Mouse (Mus musculus) lung, adult 2 months (tissue): ENCODE measurements around the gene Ccnj. TPM values are rescaled to one million over a fixed set of nuclear protein-coding genes. Genes with fewer than 3 reads are reported as not detected.
A peak's percentile ranks its signal among the peaks of the same experiment; 100 is the strongest.

Experiments used
- DNase-seq: peaks from one replicate; pipeline ENCODE4 v3.0.0; 2022
- H3K4me1 ChIP-seq: fragments of 200-500 bp; 2 replicates; pipeline ENCODE4 v1.6.1; 2011; ENCODE audit warnings: low read length; ENCODE audit not compliant: control insufficient read depth, insufficient read depth
- H3K4me3 ChIP-seq: fragments of 200-500 bp; replicated peaks from 2 replicates; pipeline ENCODE3; 2011; ENCODE audit warnings: low read depth, mild to moderate bottlenecking, control low read depth, low read length; ENCODE audit errors: extremely low read depth
- CTCF ChIP-seq: fragments of 200-500 bp; IDR thresholded peaks from 2 replicates; pipeline ENCODE4 v1.5.1; 2011; ENCODE audit warnings: mild to moderate bottlenecking, low read length, control low read depth; ENCODE audit not compliant: insufficient read depth
- POLR2A ChIP-seq: fragments of 200-500 bp; IDR thresholded peaks from 2 replicates; pipeline ENCODE4 v1.6.1; 2011; ENCODE audit warnings: low read depth, mild to moderate bottlenecking, control low read depth, low read length, borderline replicate concordance; ENCODE audit errors: extremely low read depth
- WGBS: fragments of 180-500 bp; shearing (Covaris S2); methylation state at CpG from one replicate; pipeline ENCODE4 v1.1.7; 2018; 5-methylcytosine and 5-hydroxymethylcytosine counted together
- polyA plus RNA-seq: library from polyadenylated mRNA; depleted of rRNA; stranded (reverse); fragments of >200 nt; gene quantifications from 2 replicates; pipeline ENCODE4 v1.2.3, GENCODE M21; 2012

Gene Ccnj
- polyA plus RNA-seq, 1 experiment, result 13.6 TPM

DNA sequence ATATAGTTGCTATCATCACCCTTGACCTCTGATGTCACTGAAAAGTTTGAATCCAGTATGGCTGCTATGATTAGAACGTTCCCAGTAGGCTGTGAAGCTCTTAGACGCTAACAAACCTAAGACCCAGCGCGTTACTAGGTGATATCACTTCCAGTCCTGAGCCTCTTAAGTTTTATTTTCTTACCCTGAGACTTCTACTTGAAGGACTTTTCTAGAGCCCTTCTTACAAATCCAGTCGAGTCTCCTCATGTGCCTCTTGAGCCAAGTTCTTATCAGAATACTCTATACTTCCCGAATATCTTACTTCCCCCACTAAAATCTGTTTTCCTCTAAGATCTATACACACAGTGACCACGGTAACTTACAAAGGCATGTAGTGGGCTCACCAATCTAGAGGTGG lies 7.1 kb downstream of the Ccnj start:
- 71% methylated on average over 7 of the region's 7 CpGs for WGBS
- DNase-seq, result peak; percentile 31
- Histone ChIP-seq H3K4me3 (no peak overlapping the region), H3K4me1 (peaks cover 14% of the 10 kb centered on the region)
- TF ChIP-seq POLR2A (no peak), CTCF (no peak)

DNA sequence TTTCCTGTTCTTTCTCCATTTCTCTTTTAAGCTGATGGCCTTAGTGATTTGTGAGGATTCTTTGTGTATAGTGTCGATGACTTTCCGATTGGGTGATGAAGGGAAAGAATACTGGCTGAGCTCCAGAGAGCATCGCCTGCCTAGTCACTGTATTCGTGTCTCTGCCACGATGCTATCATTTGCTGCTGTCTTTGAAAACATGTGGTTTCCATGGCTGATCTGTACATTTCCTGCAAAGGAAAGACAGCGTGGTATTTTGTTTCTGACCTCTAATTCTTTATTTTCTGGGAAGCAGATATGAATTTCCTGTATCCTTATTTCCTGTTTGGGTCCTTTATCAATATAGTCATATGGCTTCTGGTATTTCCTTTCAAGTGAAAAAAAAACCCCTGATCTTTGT lies 9.2 kb downstream of the Ccnj start:
- TF ChIP-seq POLR2A (no peak), CTCF (no peak)
- H3K4me3 ChIP-seq, result no peak overlapping the region
- H3K4me1 ChIP-seq, result peaks cover 14% of the 10 kb centered on the region
- DNase-seq, result no peak
- 43% methylated on average over 6 of the region's 6 CpGs for WGBS

DNA sequence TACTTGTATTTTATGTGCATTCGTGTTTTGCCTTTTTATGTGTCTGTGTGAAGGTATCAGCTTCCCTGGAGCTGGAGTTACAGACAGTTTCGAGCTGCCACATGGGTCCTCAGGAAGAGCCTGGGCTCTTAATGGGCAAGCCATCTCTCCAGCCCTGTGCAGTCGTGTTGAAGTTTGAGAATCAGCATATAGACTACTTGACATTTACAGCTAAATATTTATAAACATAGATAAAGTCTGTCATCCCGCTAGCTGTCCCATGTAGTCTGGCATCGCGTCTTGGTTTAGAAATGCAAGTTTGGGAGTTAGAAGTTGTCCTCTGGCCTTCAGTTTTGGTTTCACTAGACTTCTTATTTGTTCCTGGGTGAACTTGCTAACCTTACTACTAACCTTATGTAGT lies 10.0 kb downstream of the Ccnj start:
- TF ChIP-seq CTCF, result no peak
- Histone ChIP-seq H3K4me3 (no peak overlapping the region), H3K4me1 (peaks cover 14% of the 10 kb centered on the region)
- DNase-seq, result no peak
- WGBS, result 56% methylated on average over 6 of the region's 6 CpGs

DNA sequence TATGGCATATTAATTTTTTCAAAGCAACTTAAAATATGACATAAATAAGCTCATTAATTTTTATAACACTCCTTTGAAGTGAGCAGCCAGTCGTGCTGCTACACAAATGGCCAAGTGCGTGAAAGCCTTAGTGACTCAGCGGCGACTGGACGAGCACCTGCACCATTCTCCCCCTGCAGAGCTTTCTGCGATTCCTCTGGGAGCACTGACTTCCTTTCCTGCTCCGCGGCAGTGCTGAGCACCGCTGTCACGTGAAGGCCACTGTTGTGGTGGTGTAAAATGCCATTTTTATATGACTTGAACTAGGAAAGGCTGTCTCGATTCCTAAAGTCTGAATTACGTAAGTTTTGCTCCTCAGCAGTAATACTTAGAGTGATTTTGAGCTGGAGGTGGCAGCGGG lies 10.5 kb downstream of the Ccnj start:
- no peak for DNase-seq
- no peak overlapping the region for H3K4me3 ChIP-seq
- peaks cover 14% of the 10 kb centered on the region for H3K4me1 ChIP-seq
- no peak for TF ChIP-seq POLR2A
- no peak for TF ChIP-seq CTCF
- WGBS, result 79% methylated on average over 13 of the region's 13 CpGs

DNA sequence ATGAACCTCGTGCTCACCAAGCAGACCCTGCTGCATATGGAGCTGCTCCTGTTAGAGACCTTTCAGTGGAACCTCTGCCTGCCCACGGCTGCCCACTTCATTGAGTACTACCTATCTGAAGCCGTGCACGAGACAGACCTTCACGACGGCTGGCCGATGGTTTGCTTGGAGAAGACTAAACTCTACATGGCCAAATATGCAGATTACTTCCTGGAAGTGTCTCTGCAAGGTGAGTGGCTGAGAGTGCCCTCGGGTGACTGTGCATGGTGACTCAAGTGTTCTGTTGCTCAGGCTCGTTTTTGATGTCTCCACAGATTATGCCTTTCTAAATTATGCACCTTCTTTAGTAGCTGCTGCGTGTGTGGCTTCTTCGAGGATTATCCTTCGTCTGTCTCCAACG lies 13.7 kb downstream of the Ccnj start:
- peaks cover 10% of the 10 kb centered on the region for H3K4me1 ChIP-seq
- H3K4me3 ChIP-seq, result no peak overlapping the region
- 82% methylated on average over 13 of the region's 13 CpGs for WGBS
- TF ChIP-seq CTCF (no peak), POLR2A (no peak)
- no peak for DNase-seq

DNA sequence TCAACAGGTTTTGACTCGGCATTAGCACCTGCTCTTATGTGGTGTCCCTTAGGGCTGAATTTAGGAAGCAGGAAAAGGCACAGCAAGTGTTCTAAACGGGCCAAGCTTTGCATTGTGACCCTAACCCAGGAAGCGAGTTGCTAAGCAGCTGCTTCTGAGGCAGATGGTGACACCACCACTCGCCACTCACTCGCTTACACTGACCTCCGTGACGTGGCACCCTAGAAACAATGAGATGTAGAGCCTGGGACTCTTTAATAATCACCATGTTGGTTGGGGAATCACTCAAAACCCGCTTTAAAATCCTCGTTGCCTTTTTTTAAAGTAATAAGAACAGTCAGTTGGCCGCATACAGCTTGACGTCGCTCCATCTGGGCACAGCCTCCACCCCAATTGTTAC lies 18.3 kb downstream of the Ccnj start:
- TF ChIP-seq CTCF (no peak), POLR2A (no peak)
- no peak overlapping the region for H3K4me3 ChIP-seq
- H3K4me1 ChIP-seq, result no peaks in the 10 kb centered on the region
- no peak for DNase-seq
- WGBS, result 83% methylated on average over 12 of the region's 12 CpGs

DNA sequence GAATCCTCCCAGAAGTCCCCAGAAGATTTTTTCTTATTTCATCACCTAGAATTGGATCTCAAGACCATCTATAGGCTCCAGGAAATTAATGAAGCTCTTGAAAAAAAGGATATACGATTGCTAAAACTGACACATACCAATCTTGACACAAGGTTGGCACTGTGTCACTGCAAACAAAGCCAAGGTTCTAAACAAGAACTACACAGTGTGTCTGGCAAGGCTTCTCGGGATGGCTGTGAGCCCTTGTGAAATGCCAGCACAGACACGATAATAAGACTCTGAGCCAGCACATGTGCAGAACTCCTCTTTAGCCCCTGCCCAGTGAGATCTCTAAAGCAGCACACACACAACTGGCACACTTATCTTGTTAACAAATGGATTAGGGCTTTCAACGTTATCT lies 28.5 kb downstream of the Ccnj start:
- no peak for TF ChIP-seq POLR2A
- H3K4me1 ChIP-seq, result peaks cover 3% of the 10 kb centered on the region; the same call in 1 of the 2 replicates
- WGBS, result 16% methylated on average over 4 of the region's 4 CpGs
- H3K4me3 ChIP-seq, result no peak overlapping the region
- no peak for DNase-seq

DNA sequence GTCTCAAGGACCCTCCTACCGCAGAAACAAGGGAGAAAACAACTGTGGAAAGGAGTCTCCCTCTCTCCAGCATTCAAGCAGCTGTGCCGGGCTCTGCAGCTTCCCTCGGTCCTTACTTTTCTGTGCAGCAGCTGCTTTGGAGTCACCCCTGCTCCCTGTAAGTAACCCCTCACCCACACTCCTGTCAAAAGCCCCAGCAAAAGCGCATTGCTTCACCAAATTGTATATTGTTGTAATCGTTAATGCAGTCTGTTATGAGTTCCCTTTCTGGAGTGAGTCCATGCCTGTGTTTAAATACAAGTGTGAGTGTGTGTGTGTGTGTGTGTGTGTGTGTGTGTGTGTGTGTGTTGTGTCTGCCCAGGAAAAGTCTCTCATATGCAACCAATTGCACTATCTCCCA lies 37.2 kb downstream of the Ccnj start:
- DNase-seq, result no peak
- whole genome bisulfite sequencing, result 25% methylated on average over 5 of the region's 5 CpGs
- Histone ChIP-seq H3K4me3 (no peak overlapping the region), H3K4me1 (no peaks in the 10 kb centered on the region)
- TF ChIP-seq CTCF (no peak), POLR2A (no peak)

DNA sequence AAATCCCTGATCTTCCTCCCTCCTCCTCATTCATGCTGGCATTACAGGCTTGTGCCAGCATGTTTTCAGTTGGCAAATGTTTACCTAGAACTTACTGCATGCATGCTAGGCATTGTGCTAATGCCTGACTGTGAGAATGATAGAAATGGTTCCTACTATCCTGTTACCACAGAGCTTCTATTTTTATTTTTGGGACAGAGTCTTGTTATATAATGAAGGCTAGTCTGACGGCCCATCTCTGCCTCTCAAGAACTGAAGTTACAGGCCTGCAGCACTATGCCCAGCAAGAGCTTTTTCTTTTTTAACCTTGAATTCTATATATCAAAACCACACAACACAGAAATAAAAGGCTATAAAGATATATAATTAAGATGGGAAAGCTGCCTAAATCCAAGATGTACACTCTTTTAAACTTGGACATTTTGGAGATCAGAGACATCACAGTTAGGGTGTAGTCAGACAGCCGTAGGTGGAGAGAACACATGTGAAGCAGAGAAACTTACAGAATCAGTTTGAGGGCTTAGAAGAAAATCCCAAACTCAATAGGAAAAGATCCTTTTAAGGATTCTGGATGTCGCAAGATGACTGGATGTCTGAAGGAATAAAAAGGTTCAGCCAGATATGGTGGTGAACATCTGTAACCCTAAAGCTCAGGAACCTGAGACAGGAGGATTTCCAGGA lies 38.5 kb downstream of the Ccnj start:
- WGBS, result 87% methylated on average over 3 of the region's 3 CpGs

DNA sequence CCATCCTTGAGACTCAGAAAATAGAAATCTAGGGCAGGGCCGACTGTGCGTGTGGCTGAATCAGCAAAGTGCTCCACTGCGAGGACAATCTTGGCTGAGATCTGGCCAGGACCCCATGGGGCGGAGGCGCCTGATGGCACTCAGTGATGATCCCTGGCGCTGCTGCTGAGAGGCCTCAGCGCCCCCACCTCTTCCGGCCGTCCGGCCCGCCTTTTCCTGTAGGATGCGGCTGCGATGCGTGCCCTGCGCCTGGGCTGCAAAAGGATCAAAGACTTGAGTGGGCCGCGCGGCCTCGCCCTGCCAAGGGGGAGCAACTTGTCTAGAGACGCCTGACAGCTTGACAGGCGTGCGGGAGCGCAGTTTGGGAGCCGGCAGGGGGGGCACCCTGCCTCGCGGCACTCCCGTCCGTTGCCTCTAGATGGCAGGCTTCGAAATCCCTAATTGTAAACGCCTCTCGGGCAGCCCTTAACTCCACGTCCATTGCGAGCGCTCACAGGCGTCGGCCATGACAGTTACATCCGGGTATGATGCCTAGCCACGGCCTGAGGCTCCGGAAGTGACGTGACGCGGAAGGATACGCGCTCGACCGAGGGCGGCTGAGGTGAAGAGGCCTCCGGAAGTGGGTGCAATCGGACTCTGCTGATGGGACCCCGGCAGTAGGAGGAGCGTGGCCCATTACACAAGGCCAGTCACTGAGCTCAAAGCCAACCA lies 42.0 kb downstream of the Ccnj start:
- DNase-seq, result peak; percentile 84
- 6% methylated on average over 51 of the region's 51 CpGs for WGBS
- Histone ChIP-seq H3K4me1 (no peaks in the 10 kb centered on the region), H3K4me3 (peak overlapping the region; percentile 43)
- peak; percentile 78; the same call in 1 of the 2 replicates for TF ChIP-seq POLR2A
- peak; percentile 29; the same call in 1 of the 2 replicates for TF ChIP-seq CTCF

More for the DNA sequence above, 38.5 kb downstream of the Ccnj start:
- H3K4me1 ChIP-seq, result no peaks in the 10 kb centered on the region
- DNase-seq, result no peak
- H3K4me3 ChIP-seq, result no peak overlapping the region
- TF ChIP-seq POLR2A, result no peak
- TF ChIP-seq CTCF, result no peak
